In the genomic region with DNA sequence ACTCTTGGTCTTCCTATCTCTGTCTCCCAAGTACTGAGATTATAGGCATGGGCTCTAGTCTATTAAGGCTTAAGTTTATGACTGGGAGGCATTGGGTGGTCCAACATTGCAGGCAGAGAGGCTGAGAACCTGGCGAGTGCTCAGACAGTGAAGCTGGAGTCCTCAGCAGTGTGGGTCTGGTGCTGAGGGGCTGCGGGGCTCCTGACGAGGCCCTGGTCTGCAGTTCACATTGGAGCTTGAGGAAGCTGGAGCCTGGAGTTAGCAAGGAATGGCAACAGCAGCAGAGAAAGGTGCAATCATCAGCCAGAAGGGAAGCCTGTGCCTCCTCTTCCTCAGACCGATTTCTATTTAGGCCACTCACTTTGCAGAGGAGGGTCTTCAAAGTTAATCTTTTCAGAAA, we compare ENCODE assay signal across 18 mouse cellular contexts.
"Had no signal": no experiment of that assay in that cellular context is flagged by ENCODE, and none has a peak within 500 bp of the region (broad histone marks: within the 10 kb centered on the region; RNA-seq: fewer than 3 reads in every experiment).

No protein-coding gene starts in this region.

- H3K4me2 ChIP-seq: lung, embryonic 14.5 days; midbrain, embryonic 12.5 days; neural tube, embryonic 13.5 days; neural tube, embryonic 15.5 days had no signal

- H3K36me3 ChIP-seq: midbrain, embryonic 10.5 days; midbrain, embryonic 12.5 days; neural tube, embryonic 13.5 days; neural tube, embryonic 15.5 days had no signal

- H3K27ac ChIP-seq: midbrain, embryonic 10.5 days; midbrain, embryonic 12.5 days; neural tube, embryonic 13.5 days; neural tube, embryonic 15.5 days had no signal

- H3K4me1 ChIP-seq: midbrain, embryonic 10.5 days; midbrain, embryonic 12.5 days; neural tube, embryonic 13.5 days; neural tube, embryonic 15.5 days had no signal

- DNase-seq: lung, embryonic 14.5 days; lung, postnatal 10 days; lung, postnatal 4 days; midbrain, embryonic 14.5 days; retina, postnatal 1 day; right cerebral cortex, adult 18-20 months; right cerebral cortex, postnatal 25 days; right cerebral cortex, postnatal 4 days; spleen, adult 18-20 months; thymus, adult 18-20 months; thymus, postnatal 14 days; thymus, postnatal 36 days had no signal

- H3K9ac ChIP-seq: lung, embryonic 14.5 days; midbrain, embryonic 12.5 days; neural tube, embryonic 13.5 days; neural tube, embryonic 15.5 days had no signal

- H3K27me3 ChIP-seq: midbrain, embryonic 12.5 days; neural tube, embryonic 13.5 days; neural tube, embryonic 15.5 days had no signal

- H3K9me3 ChIP-seq: midbrain, embryonic 10.5 days; neural tube, embryonic 15.5 days had no signal

- ATAC-seq: midbrain, embryonic 16.5 days had no signal

- H3K4me3 ChIP-seq: midbrain, embryonic 10.5 days; midbrain, embryonic 12.5 days; myocyte; neural tube, embryonic 13.5 days; neural tube, embryonic 15.5 days had no signal
